Mouse (Mus musculus): ENCODE results near the gene Ugt2b5. TPM values are rescaled to one million over a fixed set of nuclear protein-coding genes. Genes with fewer than 3 reads are reported as not detected.
A peak's percentile ranks its signal among the peaks of the same experiment; 100 is the strongest.
"Not testable (repeated sequence)": the region's sequence is repeated elsewhere in the genome, so short reads cannot be mapped to it uniquely, and the experiment has no call there.

Ugt2b5 gene
- not detected in 2 replicates for polyA plus RNA-seq (2012; rRNA removed)

DNA sequence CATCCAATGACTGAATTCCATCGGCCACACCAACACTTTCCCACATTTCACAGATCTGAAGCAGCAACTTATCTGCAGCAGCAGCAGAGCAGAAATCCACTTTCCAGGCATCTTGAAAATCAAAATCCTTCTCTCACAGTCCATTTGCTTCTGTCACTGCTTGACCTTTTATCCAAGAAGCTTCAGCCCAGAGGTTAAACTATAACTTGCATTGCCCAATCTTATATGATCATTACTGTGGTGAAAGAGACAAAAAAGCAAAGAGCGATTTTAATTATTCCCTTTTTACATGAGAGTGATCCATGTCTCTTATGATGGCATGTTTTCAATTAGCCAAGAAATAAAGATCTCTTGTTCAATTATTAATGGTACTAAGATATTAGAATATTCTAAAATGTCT, at the start of gene Ugt2b5:
Gene Ugt2b5, minus strand, starts transcription at position 123 of the 400 bp plus-strand sequence.
- DNase-seq (ENCODE audit: low read depth), result not testable (repeated sequence)

DNA sequence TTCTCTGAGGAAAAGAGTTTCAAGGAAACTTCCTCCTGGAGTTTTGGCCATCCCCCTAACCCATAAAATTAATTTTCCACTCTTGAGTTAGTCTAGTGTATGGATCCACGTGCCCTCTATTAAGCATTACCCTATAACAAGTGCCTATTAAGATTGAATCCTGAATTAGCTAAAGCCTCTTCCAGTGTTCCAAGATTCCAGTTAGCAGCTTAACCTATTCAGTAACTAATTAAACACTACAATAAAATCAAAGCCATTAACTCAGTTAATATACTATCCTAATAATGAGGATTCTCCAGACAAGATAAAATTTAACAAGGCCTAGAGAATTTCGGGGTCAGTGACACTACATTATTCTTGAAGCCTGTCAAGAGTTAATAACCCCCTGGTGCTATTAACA, 35.7 kb upstream of the Ugt2b5 start:
- DNase-seq (ENCODE audit: low read depth), result not testable (repeated sequence)

- TF ChIP-seq CTCF (IDR thresholded peaks at IDR 0.05; ENCODE audit: borderline replicate concordance, extremely low read depth, insufficient read depth, insufficient read length) (no peak), POLR2A (IDR thresholded peaks at IDR 0.05; ENCODE audit: borderline replicate concordance, extremely low read depth, insufficient read depth, insufficient read length, poor library complexity, severe bottlenecking) (no peak)
- DNase-seq (ENCODE audit: low read depth), result peak; percentile 2
These were observed 34.6 kb upstream of the Ugt2b5 start for GRCm38 (mm10) chr5:87174671-87175070.

DNA sequence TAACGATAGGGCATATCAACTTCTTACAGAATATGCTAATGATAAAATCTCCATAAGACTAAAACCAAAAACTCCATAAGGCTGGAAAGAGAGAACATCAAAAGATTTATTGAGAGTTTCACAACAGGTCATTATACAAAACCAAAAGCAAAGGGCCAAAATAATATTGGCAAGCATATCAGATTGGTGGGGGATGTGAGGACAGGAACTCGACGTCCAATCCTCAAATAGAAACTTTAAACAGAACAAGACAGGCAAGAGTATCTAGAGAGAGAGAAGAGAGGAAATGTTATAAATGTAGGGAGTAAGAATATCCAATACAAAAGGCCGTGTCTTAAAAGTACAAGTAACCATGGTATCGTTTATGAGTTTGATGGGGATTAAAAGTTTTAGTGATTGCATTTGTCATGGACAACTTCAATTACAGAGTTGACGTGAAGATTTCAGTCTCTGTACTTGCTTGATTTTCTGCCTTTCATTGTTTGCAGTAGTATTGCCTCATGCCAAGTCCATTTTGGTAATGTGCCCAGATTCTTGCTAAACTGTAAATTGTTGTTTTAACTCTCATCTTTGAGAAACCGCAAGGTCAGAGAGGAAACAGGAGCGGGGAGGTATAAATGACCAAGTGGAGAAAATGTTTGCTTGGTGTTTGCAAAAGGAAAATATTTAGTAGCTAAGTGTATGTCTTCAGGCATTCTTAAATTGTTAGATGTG, 7.8 kb upstream of the Ugt2b5 start:
- TF ChIP-seq CTCF (IDR thresholded peaks at IDR 0.05; ENCODE audit: borderline replicate concordance, extremely low read depth, insufficient read depth, insufficient read length), result no peak
- TF ChIP-seq POLR2A (IDR thresholded peaks at IDR 0.05; ENCODE audit: borderline replicate concordance, extremely low read depth, insufficient read depth, insufficient read length, poor library complexity, severe bottlenecking), result no peak
- peak; percentile 6 for DNase-seq (ENCODE audit: low read depth)

DNA sequence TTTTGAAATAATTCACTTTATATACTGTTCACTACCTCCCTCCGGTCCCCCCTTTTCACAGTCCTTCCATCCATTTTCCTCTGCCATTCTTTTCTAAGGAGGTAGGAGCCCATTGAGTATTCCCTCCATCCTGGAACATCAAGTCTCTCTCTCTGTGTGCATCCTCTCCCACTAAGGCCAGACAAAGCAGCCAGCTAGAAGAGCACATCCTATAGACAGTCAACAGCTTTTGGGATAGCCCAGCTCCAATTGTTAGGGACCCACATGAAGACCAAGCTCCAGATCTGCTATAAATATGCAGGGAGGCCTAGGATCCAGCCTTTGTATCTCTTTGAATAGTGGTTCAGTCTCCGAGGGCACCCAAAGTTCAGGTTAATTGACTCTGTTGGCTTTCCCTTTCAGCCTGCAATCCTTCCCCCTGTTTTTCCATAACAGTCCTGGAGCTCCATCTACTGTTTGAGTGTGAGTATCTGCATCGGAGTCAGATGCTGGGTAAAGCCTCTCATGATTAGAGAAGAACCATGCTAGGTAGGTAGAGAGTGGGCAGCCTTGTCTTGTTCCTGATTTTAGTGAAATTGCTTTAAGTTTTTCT, 2.8 kb upstream of the Ugt2b5 start:
- TF ChIP-seq POLR2A (IDR thresholded peaks at IDR 0.05; ENCODE audit: borderline replicate concordance, extremely low read depth, insufficient read depth, insufficient read length, poor library complexity, severe bottlenecking), result no peak
- TF ChIP-seq CTCF (IDR thresholded peaks at IDR 0.05; ENCODE audit: borderline replicate concordance, extremely low read depth, insufficient read depth, insufficient read length), result peak; percentile 54; the same call in 1 of the 2 replicates
- DNase-seq (ENCODE audit: low read depth), result peak; percentile 36

GRCm38 (mm10) chr5:87103697-87104096, 36.4 kb downstream of the Ugt2b5 start:
- not testable (repeated sequence) for DNase-seq (ENCODE audit: low read depth)

DNA sequence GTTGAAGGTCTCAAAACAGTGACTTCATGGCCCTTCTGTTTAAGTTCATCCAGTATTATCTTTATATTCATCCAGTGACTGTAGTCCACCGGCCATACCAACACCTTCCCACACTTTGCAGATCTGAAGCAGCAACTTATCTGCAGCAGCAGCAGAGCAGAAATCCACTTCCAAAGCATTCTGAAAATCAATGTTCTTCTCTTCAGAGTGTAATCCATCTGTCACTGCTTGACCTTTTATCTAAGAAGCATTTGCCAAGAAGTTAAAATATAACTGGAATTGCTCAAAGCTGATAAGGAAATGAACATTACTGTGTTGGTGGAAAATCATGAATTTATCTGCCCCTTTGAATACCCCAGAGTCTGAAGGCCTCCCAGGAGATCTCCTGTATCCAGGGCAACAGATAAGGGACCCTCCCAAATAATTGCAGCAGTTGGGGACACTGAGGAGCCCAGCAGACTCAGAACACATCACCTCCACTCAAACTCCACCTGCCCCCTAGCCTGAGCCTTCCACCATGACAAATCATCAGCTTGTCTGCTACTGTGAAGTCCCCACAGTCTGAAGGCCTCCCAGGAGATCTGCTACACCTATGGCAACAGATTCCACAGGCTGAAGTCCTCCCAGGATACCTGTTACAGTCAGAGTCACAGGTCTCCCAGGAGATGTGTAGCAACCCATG, 47.6 kb downstream of the Ugt2b5 start, which contains the start of gene Ugt2b36:
Gene Ugt2b36, minus strand, starts transcription at position 210 of the 682 bp plus-strand sequence.
- TF ChIP-seq CTCF (IDR thresholded peaks at IDR 0.05; ENCODE audit: borderline replicate concordance, extremely low read depth, insufficient read depth, insufficient read length) (no peak), POLR2A (IDR thresholded peaks at IDR 0.05; ENCODE audit: borderline replicate concordance, extremely low read depth, insufficient read depth, insufficient read length, poor library complexity, severe bottlenecking) (no peak)
- DNase-seq (ENCODE audit: low read depth), result no peak

DNA sequence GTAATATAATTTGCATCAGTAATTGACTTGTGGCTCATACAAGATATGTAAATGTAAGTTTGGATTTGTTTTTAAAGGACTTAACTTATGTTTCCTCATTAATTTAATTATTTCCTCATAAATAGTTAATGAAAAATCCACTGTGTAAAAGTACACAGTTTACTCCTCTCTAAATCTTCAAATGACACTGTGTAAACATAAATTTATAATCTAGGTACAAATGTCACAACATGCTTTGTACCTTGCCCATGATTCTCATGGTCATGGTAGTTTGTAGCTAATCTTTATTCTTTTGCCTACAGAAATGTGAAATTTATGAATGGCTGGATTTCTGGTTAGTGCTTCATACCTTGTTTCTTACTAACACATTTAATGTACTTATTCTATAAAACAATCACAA, 49.0 kb downstream of the Ugt2b5 start:
- no peak for TF ChIP-seq CTCF (IDR thresholded peaks at IDR 0.05; ENCODE audit: borderline replicate concordance, extremely low read depth, insufficient read depth, insufficient read length)
- TF ChIP-seq POLR2A (IDR thresholded peaks at IDR 0.05; ENCODE audit: borderline replicate concordance, extremely low read depth, insufficient read depth, insufficient read length, poor library complexity, severe bottlenecking), result no peak
- DNase-seq (ENCODE audit: low read depth), result no peak

- DNase-seq (ENCODE audit: low read depth), result no peak
- no peak for TF ChIP-seq POLR2A (IDR thresholded peaks at IDR 0.05; ENCODE audit: borderline replicate concordance, extremely low read depth, insufficient read depth, insufficient read length, poor library complexity, severe bottlenecking)
- TF ChIP-seq CTCF (IDR thresholded peaks at IDR 0.05; ENCODE audit: borderline replicate concordance, extremely low read depth, insufficient read depth, insufficient read length), result no peak
These were observed 50.9 kb downstream of the Ugt2b5 start for GRCm38 (mm10) chr5:87089264-87089663.

- no peak for DNase-seq (ENCODE audit: low read depth)
- TF ChIP-seq POLR2A (IDR thresholded peaks at IDR 0.05; ENCODE audit: borderline replicate concordance, extremely low read depth, insufficient read depth, insufficient read length, poor library complexity, severe bottlenecking) (no peak), CTCF (IDR thresholded peaks at IDR 0.05; ENCODE audit: borderline replicate concordance, extremely low read depth, insufficient read depth, insufficient read length) (no peak)
These were observed 53.8 kb downstream of the Ugt2b5 start for GRCm38 (mm10) chr5:87086269-87086668.

Other genes starting within 250 kb of the Ugt2b5 start
- 0.03 TPM in 1 of 2 replicates, not detected in the other for gene Ugt2b34, start 233.4 kb downstream of the Ugt2b5 start, polyA plus RNA-seq (2012; rRNA removed)
- gene Ugt2b1, start 213.8 kb downstream of the Ugt2b5 start, polyA plus RNA-seq (2012; rRNA removed), result not detected in 2 replicates
- not detected in 2 replicates for gene Ugt2b35, start 139.5 kb downstream of the Ugt2b5 start, polyA plus RNA-seq (2012; rRNA removed)
- gene Ugt2b36, start 47.8 kb downstream of the Ugt2b5 start, polyA plus RNA-seq (2012; rRNA removed), result not detected in 2 replicates
- not detected in 2 replicates for gene Ugt2b37, start 114.5 kb upstream of the Ugt2b5 start, polyA plus RNA-seq (2012; rRNA removed)
- gene Ugt2a3, start 196.9 kb upstream of the Ugt2b5 start, polyA plus RNA-seq (2012; rRNA removed), result not detected in 2 replicates

Data from brain, embryonic 14.5 days (tissue).